Mouse (Mus musculus) macrophage (primary cell): ENCODE measurements around the gene Twnk. TPM values are rescaled to one million over a fixed set of nuclear protein-coding genes. Genes with fewer than 3 reads are reported as not detected.

Source experiments
- H3K27ac ChIP-seq: fragments of 350-480 bp; formaldehyde crosslinking; 2 replicates; pipeline ENCODE4 v1.9.0; 2021
- H3K36me3 ChIP-seq: fragments of 350-480 bp; formaldehyde crosslinking; 2 replicates; pipeline ENCODE4 v1.9.0; 2021; ENCODE audit errors: inconsistent target
- H3K4me3 ChIP-seq: fragments of 350-480 bp; formaldehyde crosslinking; 2 replicates; pipeline ENCODE4 v1.9.0; 2021; ENCODE audit errors: inconsistent target
- H3K79me2 ChIP-seq: fragments of 350-480 bp; formaldehyde crosslinking; 2 replicates; pipeline ENCODE4 v1.9.0; 2021; ENCODE audit errors: inconsistent target
- WGBS: methylation state at CpG from one replicate; pipeline ENCODE4 v1.1.7; 2026; ENCODE audit warnings: inconsistent platforms; ENCODE audit not compliant: missing documents; 5-methylcytosine and 5-hydroxymethylcytosine counted together
- polyA plus RNA-seq: library from polyadenylated mRNA; stranded (reverse); fragments of 250-400 nt; gene quantifications from 3 replicates; pipeline ENCODE4 v1.2.4, GENCODE M21; 2018; ENCODE audit warnings: inconsistent platforms
- total RNA-seq, 78 experiments: library from RNA; depleted of rRNA; stranded (reverse); fragments of 250-400 nt; gene quantifications; 1 replicate in 9 of 78; 2 replicates in 24 of 78; 3 replicates in 43 of 78; 4 replicates in 2 of 78; pipeline ENCODE4 v1.2.4; 2018; ENCODE audit warnings: inconsistent platforms in 56 of 78

Gene Twnk
- 10 to 100 TPM in 1 of 26 experiments, 1 to 10 TPM in 24, under 1 TPM in 1; 0.97 to 13.8 (median 3.2) TPM for total RNA-seq (2018; cell fraction: chromatin; rRNA removed)
- total RNA-seq (2018; cell fraction: cytosol; rRNA removed): 1 to 10 TPM in 25 of 26 experiments, under 1 TPM in 1; 0.96 to 5.9 (median 3.6) TPM
- total RNA-seq (2018; cell fraction: nucleus; rRNA removed): 10 to 100 TPM in 3 of 26 experiments, 1 to 10 TPM in 23; 1.9 to 12.5 (median 3.6) TPM
- polyA plus RNA-seq: 3.0 to 4.7 TPM (median 4.3 TPM) in 3 replicates

- peak within 1 kb of the TSS; percentile 67 for H3K4me3 ChIP-seq
- H3K27ac ChIP-seq: peak within 1 kb of the TSS; percentile 65
- 7% methylated on average over 16 of the region's 16 CpGs for WGBS
- H3K79me2 ChIP-seq: peaks cover 18% of the 10 kb centered on the region; the same call in 1 of the 2 replicates
- peaks cover 22% of the 10 kb centered on the region for H3K36me3 ChIP-seq
These were observed at the start of gene Twnk for GRCm38 (mm10) chr19:45005444-45005843. Twnk (plus strand) TSS chr19:45005663.

- Histone ChIP-seq H3K27ac (no peak overlapping the region), H3K36me3 (peaks cover 66% of the 10 kb centered on the region), H3K79me2 (no peaks in the 10 kb centered on the region), H3K4me3 (no peak overlapping the region)
- WGBS: 100% methylated on average over 2 of the region's 2 CpGs
These were observed 45.8 kb upstream of the Twnk start for GRCm38 (mm10) chr19:44959633-44960032.

DNA sequence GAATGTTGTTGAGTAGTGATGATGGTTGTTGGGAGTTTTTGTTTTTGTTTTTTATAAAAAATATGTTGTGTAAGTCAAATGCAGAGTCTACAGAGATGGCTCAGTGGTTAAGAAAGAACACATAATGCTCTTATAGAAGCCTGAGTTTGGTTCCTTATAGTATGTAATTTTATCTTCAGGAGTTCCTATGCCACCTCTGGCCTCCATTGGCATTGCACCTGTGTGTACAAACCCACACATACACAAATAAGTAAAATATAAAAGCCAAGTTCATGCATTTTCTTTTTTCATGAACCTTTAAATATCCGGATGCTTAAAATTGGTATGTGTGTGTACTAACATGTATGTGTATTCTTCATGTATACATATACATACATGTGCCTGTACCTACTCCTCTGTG, 39.5 kb upstream of the Twnk start:
- no peak overlapping the region for H3K4me3 ChIP-seq
- H3K27ac ChIP-seq: no peak overlapping the region
- WGBS: no CpG with 5 or more reads among the region's 1 CpGs
- peaks cover 80% of the 10 kb centered on the region for H3K36me3 ChIP-seq
- H3K79me2 ChIP-seq: no peaks in the 10 kb centered on the region

GRCm38 (mm10) chr19:44968329-44968728, 37.1 kb upstream of the Twnk start:
- H3K36me3 ChIP-seq: peaks cover 78% of the 10 kb centered on the region
- WGBS: 92% methylated on average over 3 of the region's 3 CpGs
- H3K79me2 ChIP-seq: no peaks in the 10 kb centered on the region
- no peak overlapping the region for H3K27ac ChIP-seq
- H3K4me3 ChIP-seq: no peak overlapping the region

- Histone ChIP-seq H3K36me3 (peaks cover 87% of the 10 kb centered on the region), H3K79me2 (no peaks in the 10 kb centered on the region), H3K4me3 (no peak overlapping the region), H3K27ac (no peak overlapping the region)
- 96% methylated on average over 6 of the region's 6 CpGs for WGBS
These were observed 28.8 kb upstream of the Twnk start for GRCm38 (mm10) chr19:44976636-44977035.

- no peak overlapping the region for H3K4me3 ChIP-seq
- no peaks in the 10 kb centered on the region for H3K79me2 ChIP-seq
- WGBS: 91% methylated on average over 6 of the region's 6 CpGs
- no peak overlapping the region for H3K27ac ChIP-seq
- peaks cover 82% of the 10 kb centered on the region for H3K36me3 ChIP-seq
These were observed 28.3 kb upstream of the Twnk start for GRCm38 (mm10) chr19:44977148-44977547.

DNA sequence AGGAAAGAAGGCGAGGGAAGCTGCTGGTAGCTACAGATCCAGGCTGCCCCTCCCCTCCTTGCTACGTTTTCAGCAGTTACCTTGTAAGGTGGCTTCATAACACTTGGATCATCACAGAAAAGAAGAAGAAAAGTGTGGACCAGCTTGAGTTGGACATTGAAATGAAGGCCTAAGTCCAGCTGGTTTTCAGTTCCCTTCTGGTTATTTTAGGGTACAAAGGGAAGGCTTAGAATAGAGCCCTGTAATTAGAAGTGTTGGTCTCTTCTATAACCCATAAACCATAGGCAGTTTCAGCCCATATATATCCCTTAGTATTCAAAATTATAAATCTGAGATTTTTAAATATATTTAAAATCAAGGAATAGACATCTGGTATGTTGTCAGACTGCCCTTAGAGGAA, 24.7 kb upstream of the Twnk start:
- peaks cover 46% of the 10 kb centered on the region for H3K36me3 ChIP-seq
- 74% methylated on average over 2 of the region's 2 CpGs for WGBS
- no peak overlapping the region for H3K27ac ChIP-seq
- H3K4me3 ChIP-seq: no peak overlapping the region
- no peaks in the 10 kb centered on the region for H3K79me2 ChIP-seq

GRCm38 (mm10) chr19:44982477-44983115, 22.9 kb upstream of the Twnk start:
- H3K36me3 ChIP-seq: peaks cover 28% of the 10 kb centered on the region
- H3K4me3 ChIP-seq: no peak overlapping the region
- H3K27ac ChIP-seq: no peak overlapping the region
- H3K79me2 ChIP-seq: no peaks in the 10 kb centered on the region
- WGBS: 68% methylated on average over 7 of the region's 7 CpGs

DNA sequence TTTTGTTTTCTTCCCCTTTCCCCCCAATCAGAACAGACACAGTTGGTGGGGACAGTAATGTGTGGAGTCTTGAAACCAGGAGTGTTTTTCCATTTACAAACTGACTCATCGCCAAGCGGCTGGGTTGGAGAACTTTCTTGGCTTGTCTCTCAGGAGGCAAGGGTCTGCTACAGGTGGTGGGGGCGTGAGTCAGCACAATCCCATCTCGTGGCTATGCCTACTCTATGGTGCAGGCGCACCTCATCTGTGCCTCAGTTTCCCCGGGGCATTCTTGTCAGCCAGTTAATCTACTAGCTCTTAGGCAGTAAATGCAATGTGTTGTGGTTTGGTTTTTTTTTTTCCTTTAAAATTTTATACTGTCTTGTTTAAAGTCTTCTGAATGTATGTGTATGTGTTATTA, 22.1 kb upstream of the Twnk start:
- Histone ChIP-seq H3K27ac (no peak overlapping the region), H3K4me3 (no peak overlapping the region), H3K79me2 (no peaks in the 10 kb centered on the region), H3K36me3 (peaks cover 20% of the 10 kb centered on the region)
- 96% methylated on average over 6 of the region's 6 CpGs for WGBS

GRCm38 (mm10) chr19:44984420-44984819, 21.0 kb upstream of the Twnk start:
- H3K79me2 ChIP-seq: no peaks in the 10 kb centered on the region
- H3K4me3 ChIP-seq: no peak overlapping the region
- no peak overlapping the region for H3K27ac ChIP-seq
- WGBS: 94% methylated on average over 4 of the region's 4 CpGs
- peaks cover 9% of the 10 kb centered on the region; the same call in 1 of the 2 replicates for H3K36me3 ChIP-seq

- Histone ChIP-seq H3K27ac (no peak overlapping the region), H3K79me2 (no peaks in the 10 kb centered on the region), H3K36me3 (peaks cover 5% of the 10 kb centered on the region; the same call in 1 of the 2 replicates), H3K4me3 (no peak overlapping the region)
- 72% methylated on average over 5 of the region's 5 CpGs for WGBS
These were observed 20.1 kb upstream of the Twnk start for GRCm38 (mm10) chr19:44985159-44985988.

DNA sequence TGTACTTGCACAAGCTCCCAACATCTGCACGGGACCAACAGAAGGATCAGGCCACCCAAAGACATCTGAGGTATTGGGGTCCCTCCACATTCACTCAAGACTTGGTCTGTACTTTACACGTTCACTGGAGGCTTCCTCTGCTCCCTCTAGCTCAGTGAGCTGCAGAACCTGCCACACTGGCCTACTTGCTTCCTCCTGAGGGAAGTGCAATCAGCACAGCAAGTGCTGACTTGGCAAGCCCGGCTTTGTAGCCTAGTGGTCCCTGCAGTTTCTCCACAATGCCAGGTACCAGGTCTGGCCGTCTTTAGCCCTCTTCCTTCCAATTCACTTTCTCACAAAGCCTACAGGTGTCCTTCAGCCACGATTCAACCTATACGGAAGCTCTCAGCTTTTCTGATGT, 18.5 kb upstream of the Twnk start:
- Histone ChIP-seq H3K36me3 (no peaks in the 10 kb centered on the region), H3K4me3 (no peak overlapping the region), H3K27ac (no peak overlapping the region), H3K79me2 (no peaks in the 10 kb centered on the region)
- 75% methylated on average over 6 of the region's 6 CpGs for WGBS

DNA sequence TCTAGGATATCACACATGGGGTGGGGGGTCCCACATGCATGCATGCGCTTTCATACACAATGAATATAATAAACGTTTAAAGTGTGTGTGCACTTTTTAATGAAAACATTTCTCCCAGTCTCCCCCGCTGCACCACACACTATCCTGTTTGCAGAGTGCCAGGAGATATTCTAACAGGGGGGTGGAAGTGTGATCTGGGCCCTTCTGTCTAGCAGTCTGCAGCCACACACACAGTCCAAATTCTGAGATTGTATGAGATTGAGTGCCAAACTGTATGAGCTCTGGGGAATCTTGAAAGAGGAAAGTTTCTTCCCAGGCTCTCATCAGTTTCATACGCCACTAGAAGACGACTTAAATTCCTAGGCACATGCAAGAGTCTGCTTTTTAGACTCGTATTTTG, 17.6 kb upstream of the Twnk start:
- Histone ChIP-seq H3K79me2 (no peaks in the 10 kb centered on the region), H3K4me3 (no peak overlapping the region), H3K27ac (no peak overlapping the region), H3K36me3 (no peaks in the 10 kb centered on the region)
- WGBS: 75% methylated on average over 6 of the region's 6 CpGs

DNA sequence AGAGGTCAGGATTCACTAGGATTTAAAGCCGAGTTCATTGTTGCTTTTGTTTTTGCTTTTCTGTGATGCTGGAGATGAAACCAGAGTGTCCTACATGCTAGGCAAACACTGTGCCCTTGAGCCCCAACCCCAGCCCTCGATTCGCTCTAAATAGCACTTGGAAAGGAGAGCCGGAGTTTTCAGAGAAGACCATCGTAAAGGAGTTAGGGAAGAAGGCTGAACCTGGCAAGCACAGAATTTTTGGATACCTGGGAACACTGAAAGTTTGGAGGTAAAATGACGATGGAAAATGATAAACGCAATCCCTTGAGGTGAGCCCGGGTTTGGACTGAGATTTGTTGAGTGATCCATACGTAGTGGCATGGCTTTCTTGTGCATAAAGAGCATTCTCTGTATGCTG, 17.1 kb upstream of the Twnk start:
- no peaks in the 10 kb centered on the region for H3K79me2 ChIP-seq
- no peak overlapping the region for H3K27ac ChIP-seq
- WGBS: 61% methylated on average over 9 of the region's 9 CpGs
- no peaks in the 10 kb centered on the region for H3K36me3 ChIP-seq
- no peak overlapping the region for H3K4me3 ChIP-seq
